Mouse (Mus musculus) gastrocnemius, postnatal 36 days (tissue): ENCODE measurements around the gene Gnat1. TPM values are rescaled to one million over a fixed set of nuclear protein-coding genes. Genes with fewer than 3 reads are reported as not detected.

ENCODE experiments used
- DNase-seq, 2 experiments: peaks; one replicate each; pipeline ENCODE4 v3.0.0; 2022
- intact Hi-C: fragments of 180-260 bp; cut with DNase I; formaldehyde crosslinking; loops from one replicate; pipeline ENCODE4 v1.15.1; 2025
- long read RNA-seq, 2 experiments: library from polyadenylated mRNA; stranded (forward); transcript quantifications; one replicate each; pipeline ENCODE4 v2.0.0; 2021
- total RNA-seq, 2 experiments: library from RNA; stranded (reverse); gene quantifications; 2 replicates each; pipeline ENCODE4 v1.2.3; 2021

Gnat1 gene
- not detected for total RNA-seq
- long read RNA-seq, experiment 1: 0 reads
- long read RNA-seq, experiment 2: 0 reads

DNA sequence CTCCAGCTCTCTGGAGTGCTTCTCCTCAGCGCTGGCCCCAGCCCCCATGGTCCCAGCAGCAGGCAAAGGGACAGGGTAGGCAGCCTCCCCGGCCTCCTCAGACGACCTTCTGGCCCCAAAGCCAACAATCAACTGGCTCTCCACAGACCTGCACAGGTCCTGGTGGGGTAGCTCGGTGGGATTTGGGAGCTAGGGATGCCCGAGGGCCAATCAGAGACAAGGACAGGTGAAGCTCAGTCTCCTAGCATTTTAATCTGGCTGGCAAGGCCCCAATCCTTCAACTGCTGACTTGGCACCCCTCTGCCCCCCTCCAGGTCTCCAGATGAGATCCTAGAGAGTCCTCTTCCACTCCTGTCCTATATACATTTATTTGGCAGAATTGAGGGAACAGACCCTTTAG is at the start of gene Gnat1:
Gene Gnat1, minus strand, starts transcription at position 212 of the 400 bp plus-strand sequence.
- intact Hi-C loops: no loop called here
- DNase-seq: no peak

DNA sequence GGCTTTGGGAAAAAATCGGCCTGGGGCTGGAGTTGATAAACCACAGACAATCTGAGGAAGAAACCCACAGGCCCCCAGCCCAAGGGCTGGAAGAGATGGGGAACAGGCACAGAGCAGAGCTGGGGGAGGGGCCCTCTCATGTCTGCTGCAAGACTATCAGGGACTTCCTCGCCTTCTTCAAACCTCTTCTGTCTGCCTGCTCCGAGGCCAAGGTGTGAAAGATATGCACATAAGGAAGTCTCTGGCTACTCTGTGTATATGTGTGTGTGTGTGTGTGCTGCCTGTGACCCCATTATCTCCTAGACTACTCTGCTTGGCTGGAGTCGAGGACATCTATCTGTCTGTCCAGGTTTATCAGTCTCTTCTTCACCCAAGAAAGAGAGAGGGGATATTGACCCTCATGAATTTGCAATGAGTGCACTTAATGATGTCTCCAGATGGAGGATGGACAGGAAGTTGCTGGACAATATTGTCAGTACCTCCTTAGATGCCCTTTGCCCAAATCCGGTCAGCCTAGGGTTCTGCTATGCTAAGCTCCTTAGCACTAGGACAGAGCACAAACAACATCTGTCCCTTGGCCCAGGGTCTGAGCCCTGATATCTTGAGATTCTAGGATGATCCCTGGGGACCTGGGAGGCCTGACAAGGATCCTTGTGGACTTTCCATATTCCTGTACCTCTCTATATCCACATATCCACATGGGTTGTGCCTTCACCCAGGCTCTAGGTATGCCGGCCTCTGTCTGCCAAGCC is 49.6 kb upstream of the Gnat1 start:
- intact Hi-C loops: no loop called here
- no peak for DNase-seq

- DNase-seq: no peak
- intact Hi-C loops: no loop called here
Measured at GRCm38 (mm10) chr9:107727041-107727440, 47.5 kb upstream of the Gnat1 start.

DNA sequence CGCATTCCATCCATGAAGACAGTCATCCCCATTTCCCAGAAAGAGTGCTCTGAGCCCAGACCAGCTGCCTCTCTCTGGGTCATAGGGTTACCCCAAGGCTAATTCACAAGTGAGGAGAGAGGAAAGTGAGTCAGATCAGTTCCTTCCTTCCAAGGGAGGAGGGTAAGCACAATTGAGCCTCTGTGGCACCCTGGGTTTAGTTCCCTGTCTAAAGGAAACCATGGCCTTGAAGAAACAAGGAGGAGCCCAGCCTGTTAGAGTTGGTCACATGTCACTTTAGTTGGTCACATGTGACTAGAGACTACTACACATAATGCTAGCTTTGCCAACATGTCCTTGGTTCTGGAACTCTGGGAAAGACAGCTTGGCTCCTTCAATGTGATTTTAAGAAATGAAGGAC is 45.3 kb upstream of the Gnat1 start:
- intact Hi-C loops: no loop called here
- no peak for DNase-seq

- no peak for DNase-seq
- intact Hi-C loops: no loop called here
Measured at GRCm38 (mm10) chr9:107723794-107724531, 44.5 kb upstream of the Gnat1 start.

- intact Hi-C loops: no loop called here
- DNase-seq: no peak
Measured at GRCm38 (mm10) chr9:107723292-107723691, 43.8 kb upstream of the Gnat1 start.

GRCm38 (mm10) chr9:107718781-107719540 is 39.4 kb upstream of the Gnat1 start:
- DNase-seq: no peak
- intact Hi-C loops: no loop called here

DNA sequence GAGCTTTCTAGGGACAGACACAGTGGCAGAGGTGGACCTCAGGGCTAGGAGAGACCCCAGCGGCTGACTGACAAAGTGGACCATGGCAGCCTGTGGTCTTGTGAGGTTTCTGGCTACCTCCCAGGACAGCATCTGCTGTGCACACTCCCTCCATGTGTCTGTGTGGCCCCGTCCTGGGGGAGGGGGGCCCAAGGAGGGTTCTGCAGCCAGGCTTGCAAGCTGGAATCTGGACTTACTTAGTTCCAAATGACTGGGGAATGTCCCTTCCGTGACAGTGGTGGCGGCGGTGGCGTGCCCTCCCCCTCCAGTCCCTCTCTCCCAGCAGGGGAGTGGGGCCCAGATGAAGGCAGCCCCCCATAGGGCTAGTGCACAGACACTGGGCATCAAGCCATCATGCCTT is 37.4 kb upstream of the Gnat1 start:
- no peak for DNase-seq
- intact Hi-C loops: no loop called here

- intact Hi-C loops: loop anchor here (2.0 kb wide), 1 partner anchor 21 kb away; no protein-coding TSS in a partner anchor
- DNase-seq: no peak
Measured at GRCm38 (mm10) chr9:107715632-107716031, 36.1 kb upstream of the Gnat1 start.

- DNase-seq: peak in 1 of 2 experiments; percentile 53
- intact Hi-C loops: loop anchor here (2.0 kb wide), 1 partner anchor 22 kb away; no protein-coding TSS in a partner anchor
Measured at GRCm38 (mm10) chr9:107714221-107714952, 34.9 kb upstream of the Gnat1 start.

DNA sequence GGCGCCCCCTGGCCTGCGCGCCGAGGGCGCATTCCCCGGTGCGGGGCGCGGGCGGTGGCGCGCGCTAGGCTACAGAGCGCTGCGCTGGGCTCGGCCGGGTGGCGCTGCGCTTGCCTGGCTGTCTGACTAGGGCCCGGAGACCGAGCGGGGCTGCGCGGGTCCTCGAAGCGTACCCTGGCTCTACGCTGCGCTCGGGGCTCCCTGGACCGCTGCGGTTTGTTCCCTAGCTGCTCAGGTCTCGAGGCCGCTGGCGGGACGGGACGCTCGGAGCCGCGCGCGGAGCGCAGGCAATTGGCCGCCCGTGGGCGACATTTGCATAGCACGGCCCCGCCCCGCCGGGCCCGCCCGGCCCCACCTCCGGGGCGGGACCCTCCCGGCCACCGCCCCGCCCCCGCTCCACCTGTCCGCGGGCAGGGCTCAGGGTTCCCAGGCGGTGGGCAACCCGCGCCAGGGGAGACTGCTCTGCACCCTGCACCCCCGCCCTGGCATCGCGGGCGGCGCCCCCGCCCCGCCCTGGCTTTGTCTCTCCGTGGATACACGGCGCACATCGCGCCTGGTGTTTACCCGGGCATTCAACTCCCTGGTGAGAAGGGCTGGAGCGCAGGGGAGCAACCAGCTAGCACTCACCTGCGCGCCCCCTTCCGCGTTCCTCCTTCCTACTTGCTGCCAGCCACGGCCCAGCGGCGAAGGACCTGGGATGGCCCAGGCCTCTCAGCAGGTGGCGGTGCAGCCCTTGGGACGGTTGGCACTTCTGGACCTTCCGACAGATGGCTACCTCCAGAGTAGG is 30.4 kb upstream of the Gnat1 start, which contains the start of gene Sema3f:
Gene Sema3f, minus strand, starts transcription at position 779 of the 787 bp plus-strand sequence.
- peak; percentile 68 to 70 for DNase-seq
- intact Hi-C loops: no loop called here

GRCm38 (mm10) chr9:107709096-107709696 is 29.7 kb upstream of the Gnat1 start:
- intact Hi-C loops: no loop called here
- no peak for DNase-seq

GRCm38 (mm10) chr9:107708439-107709095 is 29.1 kb upstream of the Gnat1 start:
- no peak for DNase-seq
- intact Hi-C loops: no loop called here

DNA sequence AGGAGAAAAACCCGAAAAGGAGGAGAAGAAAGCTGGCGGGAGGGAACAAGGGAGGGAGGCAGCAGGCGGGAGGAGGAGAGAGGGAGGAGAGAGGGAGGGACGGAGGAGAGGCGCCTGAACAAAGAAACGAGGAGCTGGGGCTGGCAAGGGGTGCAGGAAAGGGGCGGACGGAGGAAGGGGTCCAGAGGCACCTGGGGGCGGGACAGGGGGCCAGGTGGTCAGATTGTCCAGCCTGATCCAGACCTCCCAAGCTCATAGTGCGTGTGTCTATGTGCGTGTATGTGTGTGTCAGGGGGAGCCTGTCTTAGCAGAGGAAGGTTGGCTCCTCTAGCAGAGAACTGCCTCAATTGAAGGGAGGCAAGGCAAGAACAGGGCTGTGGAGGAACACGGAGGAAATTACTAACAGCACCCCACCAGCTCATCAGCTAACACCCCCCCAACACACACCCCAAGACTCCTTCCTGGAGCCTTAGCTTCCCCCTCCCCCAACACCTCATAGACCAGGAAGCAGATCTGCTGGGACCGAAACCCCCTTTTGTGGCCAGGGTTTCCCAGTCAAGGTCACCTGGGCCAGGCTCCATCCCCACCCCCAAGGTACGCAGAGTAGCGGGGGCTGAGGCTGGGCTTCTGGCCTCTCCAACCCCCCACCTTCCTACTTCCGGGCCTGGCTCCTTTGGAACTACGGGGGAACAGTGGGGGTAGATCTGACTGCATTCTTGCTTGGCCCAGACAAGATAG is 28.4 kb upstream of the Gnat1 start:
- DNase-seq: no peak
- intact Hi-C loops: no loop called here

- intact Hi-C loops: no loop called here
- DNase-seq: no peak
Measured at GRCm38 (mm10) chr9:107706781-107707211, 27.3 kb upstream of the Gnat1 start.

GRCm38 (mm10) chr9:107703337-107704122 is 24.0 kb upstream of the Gnat1 start:
- intact Hi-C loops: no loop called here
- peak; percentile 60 to 72 for DNase-seq

DNA sequence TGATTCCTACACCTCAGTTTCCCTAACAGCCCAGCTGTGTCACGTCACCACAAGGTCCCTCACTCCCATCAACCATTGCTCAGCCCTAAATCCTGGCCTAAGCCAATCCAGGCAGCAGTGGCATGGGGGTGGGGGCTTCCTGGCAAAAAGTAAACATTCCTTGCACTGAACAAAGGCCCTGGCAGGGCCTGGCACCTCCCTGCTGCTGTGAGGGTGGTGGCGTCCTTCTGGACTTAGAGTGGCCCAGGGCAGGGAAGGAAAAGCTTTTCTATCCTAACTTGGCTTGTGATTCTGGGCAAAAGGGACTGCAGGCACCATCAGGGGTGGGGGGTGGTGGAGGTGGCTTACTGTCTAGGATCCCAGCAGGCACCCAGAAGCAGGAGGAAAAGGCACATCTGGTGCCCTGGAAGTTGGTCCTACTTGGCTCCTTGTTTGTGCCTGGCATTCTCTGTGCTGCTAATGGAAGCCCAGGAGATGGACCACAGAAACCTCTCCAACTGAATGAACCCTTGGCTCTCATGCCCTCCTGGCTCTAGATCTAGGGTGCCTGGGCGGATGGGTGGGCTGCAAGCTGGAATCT is 23.2 kb upstream of the Gnat1 start:
- intact Hi-C loops: no loop called here
- no peak for DNase-seq
